Mouse (Mus musculus): ENCODE results near the gene Espl1.
A peak's percentile ranks its signal among the peaks of the same experiment; 100 is the strongest.

The Espl1 gene

DNA sequence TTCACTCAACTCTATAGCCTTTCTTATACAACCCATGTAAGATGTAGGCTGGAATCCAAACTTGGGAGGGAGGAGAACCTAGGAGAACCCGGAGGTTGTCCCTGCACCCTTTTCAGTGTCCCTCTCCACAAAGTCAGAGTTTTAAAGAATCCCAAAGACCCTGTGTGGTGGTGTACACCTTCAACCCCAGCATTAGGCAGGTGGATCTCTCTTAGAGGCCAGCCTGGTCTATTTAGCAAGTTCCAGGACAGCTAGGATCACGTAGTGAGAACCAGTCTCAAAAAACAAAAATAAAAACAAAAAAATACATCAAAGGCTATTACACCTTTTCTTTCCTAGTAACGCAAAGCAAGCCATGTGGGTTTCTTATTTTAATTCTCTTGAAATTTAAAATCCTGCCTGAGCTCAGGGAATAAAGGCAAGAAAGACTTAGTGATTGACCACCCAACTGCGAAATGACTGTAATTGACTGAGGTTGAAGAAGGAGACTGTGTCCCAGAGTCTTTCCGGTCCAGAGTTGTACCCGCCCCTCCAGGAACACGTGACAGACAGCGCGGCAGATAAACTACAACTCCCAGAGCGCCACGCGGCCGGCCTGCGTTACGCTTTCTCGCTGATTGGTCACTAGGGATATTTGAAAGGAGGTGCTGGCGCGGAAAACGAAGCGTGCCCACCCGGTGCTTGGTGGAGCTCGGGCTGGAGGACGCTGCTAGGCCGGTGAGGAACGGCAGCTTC lies at the start of gene Espl1:
Gene Espl1 (plus strand): TSS at position 634 of the 735 bp plus-strand sequence.
- peak; percentile 99 for DNase-seq (ENCODE audit: low spot score)

- DNase-seq (ENCODE audit: low spot score), result peak; percentile 97
These were observed 49.2 kb upstream of the Espl1 start for GRCm38 (mm10) chr15:102246866-102247251.

GRCm38 (mm10) chr15:102247252-102248130 lies 48.6 kb upstream of the Espl1 start:
- peak; percentile 70 for DNase-seq (ENCODE audit: low spot score)

DNA sequence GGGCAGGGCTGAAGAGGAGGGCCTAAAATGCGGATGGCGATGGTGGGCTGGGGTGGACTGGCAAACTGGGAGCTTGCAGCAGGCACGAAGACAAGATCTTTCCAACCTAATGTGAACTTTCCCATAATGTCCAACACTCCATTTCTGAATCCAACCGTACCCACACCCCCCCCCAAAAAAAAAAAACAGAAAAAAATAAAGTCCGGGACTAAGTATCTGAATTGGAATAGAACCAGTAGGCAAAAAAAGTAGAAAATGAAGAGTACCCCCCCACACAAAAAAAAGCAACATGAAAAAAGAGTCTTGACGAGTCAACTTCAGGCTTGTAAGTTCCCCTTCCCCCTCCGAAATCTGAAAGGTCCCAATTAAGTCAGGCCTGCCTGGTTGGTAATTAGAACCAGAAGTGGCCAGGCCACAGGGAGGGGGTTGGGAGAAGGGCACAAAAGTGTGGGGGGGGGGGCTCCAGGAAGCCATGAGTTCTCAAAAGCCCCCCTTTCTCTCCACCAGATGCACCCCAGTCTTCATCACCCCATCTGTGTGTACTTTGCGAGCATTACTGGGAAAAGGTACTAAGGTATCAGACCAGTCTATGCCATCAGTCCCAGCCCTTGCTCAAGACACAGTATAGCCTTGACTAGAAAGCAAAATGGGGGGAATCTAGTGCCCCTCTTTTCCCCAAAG lies 47.8 kb upstream of the Espl1 start:
- DNase-seq (ENCODE audit: low spot score), result peak; percentile 76

GRCm38 (mm10) chr15:102248812-102249191 lies 47.3 kb upstream of the Espl1 start:
- peak; percentile 58 for DNase-seq (ENCODE audit: low spot score)

GRCm38 (mm10) chr15:102249251-102249691 lies 46.8 kb upstream of the Espl1 start:
- peak; percentile 60 for DNase-seq (ENCODE audit: low spot score)

DNA sequence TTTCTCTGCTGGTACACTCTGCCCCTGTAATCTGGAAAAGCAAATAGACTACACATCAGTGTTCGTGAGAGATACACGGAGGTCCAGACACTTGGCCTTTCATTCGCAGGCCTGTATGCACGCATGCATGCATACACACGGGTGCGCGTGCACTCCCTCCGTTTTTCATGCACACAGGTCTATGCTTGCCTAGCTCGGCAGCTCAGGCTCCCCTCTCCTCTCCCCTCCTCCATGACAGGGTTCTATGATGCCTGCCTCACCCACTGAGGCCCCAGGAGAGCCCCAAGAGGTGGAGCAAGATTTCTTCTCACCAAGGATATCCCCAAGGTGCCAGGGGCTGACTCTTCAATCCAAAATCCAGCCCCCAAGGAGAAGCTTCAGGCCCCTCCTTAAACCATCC lies 46.1 kb upstream of the Espl1 start:
- DNase-seq (ENCODE audit: low spot score), result no peak

GRCm38 (mm10) chr15:102250521-102250920 lies 45.5 kb upstream of the Espl1 start:
- no peak for DNase-seq (ENCODE audit: low spot score)

- DNase-seq (ENCODE audit: low spot score), result no peak
These were observed 40.4 kb upstream of the Espl1 start for GRCm38 (mm10) chr15:102255547-102256255.

- DNase-seq (ENCODE audit: low spot score), result no peak
These were observed 39.5 kb upstream of the Espl1 start for GRCm38 (mm10) chr15:102256431-102257201.

GRCm38 (mm10) chr15:102257202-102258075 lies 38.6 kb upstream of the Espl1 start, which contains the start of gene Rarg:
Gene Rarg (minus strand): TSS chr15:102257517.
- DNase-seq (ENCODE audit: low spot score), result no peak

GRCm38 (mm10) chr15:102258076-102258470 lies 38.0 kb upstream of the Espl1 start:
- DNase-seq (ENCODE audit: low spot score), result peak; percentile 70

- no peak for DNase-seq (ENCODE audit: low spot score)
These were observed 37.3 kb upstream of the Espl1 start for GRCm38 (mm10) chr15:102258581-102259253.

GRCm38 (mm10) chr15:102262582-102262981 lies 33.5 kb upstream of the Espl1 start:
- DNase-seq (ENCODE audit: low spot score), result no peak

DNA sequence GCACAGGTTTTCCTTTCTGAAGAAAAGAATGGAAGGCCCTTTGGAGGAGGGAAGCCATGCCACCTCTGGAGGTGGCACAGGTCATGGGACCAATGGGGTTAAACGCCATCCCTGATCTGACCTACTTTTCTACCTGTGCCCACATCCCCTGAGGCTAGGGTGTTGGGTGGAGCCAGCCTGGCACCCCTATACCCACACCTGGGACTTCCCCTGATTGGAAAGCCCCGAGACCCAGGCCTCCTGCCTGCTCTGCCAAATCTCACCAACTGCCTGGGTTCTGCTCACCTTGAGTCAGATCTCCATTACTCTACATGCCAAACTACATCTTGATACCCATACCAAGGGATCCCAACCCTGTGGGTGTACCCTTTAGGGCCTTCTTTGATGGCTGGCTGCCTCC lies 33.0 kb upstream of the Espl1 start:
- no peak for DNase-seq (ENCODE audit: low spot score)

GRCm38 (mm10) chr15:102265548-102265947 lies 30.5 kb upstream of the Espl1 start:
- no peak for DNase-seq (ENCODE audit: low spot score)

DNA sequence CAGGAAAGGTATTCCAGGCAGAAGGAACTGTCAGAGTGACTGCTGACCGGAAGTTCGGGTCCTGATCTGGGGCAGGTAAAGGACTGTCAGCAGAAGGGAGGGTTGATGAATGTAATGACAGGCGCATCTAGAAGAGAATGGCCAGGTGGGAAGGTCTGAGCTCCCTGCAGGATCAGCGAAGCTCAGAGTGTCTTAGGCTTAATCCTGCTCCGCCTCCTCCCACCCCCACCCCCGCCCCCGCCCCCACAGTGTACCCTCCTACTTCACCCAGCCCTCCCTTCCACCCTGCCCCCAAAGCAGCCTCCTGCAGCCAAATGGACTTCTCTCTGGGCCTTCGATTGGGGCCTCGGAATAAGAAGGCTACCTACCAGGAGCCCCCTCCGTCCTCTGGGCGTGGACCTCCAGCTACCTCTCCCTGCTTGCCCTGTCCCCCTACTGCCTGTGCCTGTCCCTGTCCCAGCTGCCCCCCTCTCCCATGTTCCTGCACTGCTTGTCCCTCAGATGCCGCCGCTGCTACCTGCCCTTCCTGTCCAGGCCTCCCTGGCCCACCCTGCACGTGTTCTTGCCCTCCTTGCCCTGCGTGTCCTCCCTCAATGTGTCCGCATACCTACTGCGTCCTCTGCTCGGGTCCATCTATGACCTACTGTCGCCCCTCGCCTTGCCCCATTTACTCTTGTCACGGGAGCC lies 25.6 kb upstream of the Espl1 start, which contains the start of gene Gm9918:
Gene Gm9918 (plus strand): TSS at position 290 of the 687 bp plus-strand sequence.
- peak; percentile 24 for DNase-seq (ENCODE audit: low spot score)

GRCm38 (mm10) chr15:102271441-102271840 lies 24.6 kb upstream of the Espl1 start:
- DNase-seq (ENCODE audit: low spot score), result no peak

Data from embryo, embryonic 10 days (tissue).